Mouse (Mus musculus): ENCODE measurements around the gene Gm45140. TPM values are rescaled to one million over a fixed set of nuclear protein-coding genes. Genes with fewer than 3 reads are reported as not detected.

The Gm45140 gene
- polyA plus RNA-seq, 1 experiment: not detected

DNA sequence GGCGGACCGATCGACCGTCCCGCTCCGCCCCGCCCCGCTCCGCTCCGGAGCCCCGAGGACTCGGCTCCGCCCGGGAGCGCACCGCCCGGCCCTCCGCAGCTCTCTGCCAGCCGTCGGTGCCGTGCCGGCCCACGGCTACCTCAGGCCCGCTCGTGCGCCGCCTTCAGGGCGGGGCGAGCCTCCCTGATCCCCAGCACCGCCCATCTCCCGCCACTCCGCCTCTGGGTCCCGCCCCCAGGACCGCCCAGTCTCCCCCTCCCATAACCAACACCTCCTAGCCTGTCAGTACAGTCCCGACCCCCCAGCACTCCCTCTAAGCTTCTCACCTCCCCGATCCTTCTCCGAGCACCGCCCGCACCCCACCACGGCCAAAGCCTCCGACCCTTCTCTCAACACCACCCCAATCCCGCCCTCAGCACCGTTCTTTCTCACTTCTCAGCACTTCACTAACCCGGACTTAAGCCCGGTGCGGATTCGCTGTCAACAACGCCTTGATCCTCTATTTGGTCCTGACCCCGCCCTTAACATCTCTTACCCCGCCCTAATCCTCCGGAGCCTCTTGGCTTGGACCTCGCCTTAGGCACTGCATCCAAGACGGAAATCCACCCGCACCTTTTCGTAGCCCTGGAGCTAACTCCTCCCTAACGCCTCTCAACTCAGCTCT is 23.8 kb downstream of the Gm45140 start, which contains the start of gene Rab43:
Gene Rab43 (minus strand): TSS at position 490 of the 664 bp plus-strand sequence.
- Histone ChIP-seq H3K27ac (replicated peaks; ENCODE audit: low read depth, low read length) (peak within 1 kb of the TSS; percentile 88), H3K4me1 (ENCODE audit: control insufficient read depth, insufficient read depth, insufficient read length, low read length) (peaks cover 8% of the 10 kb centered on the region), H3K4me3 (ENCODE audit: insufficient read depth, low read depth, low read length) (peak within 1 kb of the TSS; percentile 91)

DNA sequence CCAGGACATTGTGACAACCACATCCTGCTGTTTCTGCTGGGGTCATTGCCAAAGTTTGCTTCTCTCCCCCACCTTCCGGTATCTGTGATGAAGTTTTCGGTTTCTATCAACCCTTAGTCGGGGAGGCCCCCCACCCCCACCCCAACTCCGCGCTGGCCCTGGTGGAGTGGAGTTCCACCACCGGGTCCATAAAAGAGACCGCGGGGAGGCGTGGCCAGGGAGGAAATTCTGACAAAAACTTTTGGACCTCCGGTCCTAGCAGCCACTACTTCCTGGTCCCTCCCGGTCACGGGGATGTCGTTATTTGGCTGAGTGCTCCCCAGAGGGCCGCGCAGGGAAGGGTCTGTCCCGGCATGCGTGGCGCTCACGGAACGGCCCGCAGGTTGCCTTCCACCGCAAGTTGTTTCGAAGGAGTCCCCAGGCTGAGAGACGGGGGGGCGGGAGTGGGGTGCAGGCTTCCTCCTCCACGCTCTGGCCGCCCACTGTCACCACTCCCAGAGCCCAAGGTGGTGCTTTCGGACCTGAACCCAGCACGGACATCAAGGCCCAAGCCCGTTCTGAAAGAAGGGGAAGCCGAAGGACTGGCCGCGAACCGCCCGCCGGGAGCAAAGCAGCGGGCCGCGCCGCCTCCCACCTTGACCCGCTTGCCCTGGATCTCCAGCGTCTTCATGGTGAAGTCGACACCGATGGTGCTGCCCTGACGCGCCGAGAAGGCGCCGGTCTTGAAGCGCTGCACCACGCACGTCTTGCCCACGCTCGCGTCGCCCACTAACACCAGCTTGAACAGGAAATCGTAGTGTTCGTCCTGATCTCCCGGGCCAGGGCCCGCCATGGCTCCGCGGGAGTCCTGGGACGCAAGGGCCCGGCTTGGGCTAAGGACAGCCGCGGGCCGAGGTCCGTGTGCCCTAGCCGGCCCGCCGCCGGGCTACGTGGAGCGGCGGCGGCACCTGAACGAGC is 24.6 kb downstream of the Gm45140 start:
- peak overlapping the region; percentile 88 for H3K27ac ChIP-seq (replicated peaks; ENCODE audit: low read depth, low read length)
- H3K4me1 ChIP-seq (ENCODE audit: control insufficient read depth, insufficient read depth, insufficient read length, low read length): peaks cover 10% of the 10 kb centered on the region
- peak overlapping the region; percentile 91 for H3K4me3 ChIP-seq (ENCODE audit: insufficient read depth, low read depth, low read length)

GRCm38 (mm10) chr6:87810311-87810710 is 25.3 kb downstream of the Gm45140 start:
- Histone ChIP-seq H3K27ac (replicated peaks; ENCODE audit: low read depth, low read length) (peak overlapping the region; percentile 58), H3K4me3 (ENCODE audit: insufficient read depth, low read depth, low read length) (peak overlapping the region; percentile 91), H3K4me1 (ENCODE audit: control insufficient read depth, insufficient read depth, insufficient read length, low read length) (peaks cover 15% of the 10 kb centered on the region)

GRCm38 (mm10) chr6:87809651-87810161 is 25.9 kb downstream of the Gm45140 start:
- peak overlapping the region; percentile 58 for H3K27ac ChIP-seq (replicated peaks; ENCODE audit: low read depth, low read length)
- H3K4me3 ChIP-seq (ENCODE audit: insufficient read depth, low read depth, low read length): peak overlapping the region; percentile 91
- H3K4me1 ChIP-seq (ENCODE audit: control insufficient read depth, insufficient read depth, insufficient read length, low read length): peaks cover 15% of the 10 kb centered on the region

- Histone ChIP-seq H3K4me1 (ENCODE audit: control insufficient read depth, insufficient read depth, insufficient read length, low read length) (peaks cover 15% of the 10 kb centered on the region), H3K27ac (replicated peaks; ENCODE audit: low read depth, low read length) (peak overlapping the region; percentile 58), H3K4me3 (ENCODE audit: insufficient read depth, low read depth, low read length) (no peak overlapping the region)
Observed at GRCm38 (mm10) chr6:87809144-87809543, 26.5 kb downstream of the Gm45140 start.

GRCm38 (mm10) chr6:87808521-87808920 is 27.1 kb downstream of the Gm45140 start:
- H3K4me1 ChIP-seq (ENCODE audit: control insufficient read depth, insufficient read depth, insufficient read length, low read length): peaks cover 15% of the 10 kb centered on the region
- no peak overlapping the region for H3K27ac ChIP-seq (replicated peaks; ENCODE audit: low read depth, low read length)
- no peak overlapping the region for H3K4me3 ChIP-seq (ENCODE audit: insufficient read depth, low read depth, low read length)

DNA sequence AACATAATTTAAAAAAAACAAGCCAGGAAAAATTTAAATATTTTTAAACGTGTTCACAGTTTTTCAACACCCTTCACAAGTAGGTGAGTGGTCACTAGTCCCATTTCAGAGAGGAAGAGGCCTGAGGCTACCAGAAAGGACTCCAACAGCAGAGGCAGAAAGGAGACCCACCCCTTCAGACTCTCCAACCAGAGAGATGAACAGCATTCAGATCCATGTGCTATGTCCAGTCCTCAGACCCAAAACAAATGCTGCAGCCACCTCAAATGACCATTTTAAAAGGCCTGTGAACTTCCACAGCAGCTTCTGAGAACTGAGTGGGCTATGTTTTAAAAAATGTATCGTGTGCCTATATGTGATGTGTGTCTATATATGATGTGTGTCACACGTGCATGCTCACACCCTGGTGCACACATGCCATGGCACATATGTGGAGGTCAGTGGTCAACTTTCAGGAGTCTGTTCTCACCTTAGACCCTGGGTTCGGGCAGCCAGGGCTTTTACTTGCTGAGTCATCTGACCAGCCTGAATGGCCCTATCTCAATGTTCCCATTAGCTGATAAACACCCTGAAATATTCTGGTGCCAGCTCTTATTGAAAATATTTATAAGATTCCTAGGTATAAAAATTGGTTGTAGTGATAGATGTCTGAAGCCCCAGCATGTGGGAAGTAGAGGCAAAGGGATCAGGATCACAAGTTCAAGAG is 27.7 kb downstream of the Gm45140 start:
- H3K4me3 ChIP-seq (ENCODE audit: insufficient read depth, low read depth, low read length): no peak overlapping the region
- H3K4me1 ChIP-seq (ENCODE audit: control insufficient read depth, insufficient read depth, insufficient read length, low read length): peaks cover 15% of the 10 kb centered on the region
- H3K27ac ChIP-seq (replicated peaks; ENCODE audit: low read depth, low read length): no peak overlapping the region

GRCm38 (mm10) chr6:87806857-87807256 is 28.7 kb downstream of the Gm45140 start:
- Histone ChIP-seq H3K27ac (replicated peaks; ENCODE audit: low read depth, low read length) (peak overlapping the region; percentile 4), H3K4me1 (ENCODE audit: control insufficient read depth, insufficient read depth, insufficient read length, low read length) (peaks cover 15% of the 10 kb centered on the region), H3K4me3 (ENCODE audit: insufficient read depth, low read depth, low read length) (no peak overlapping the region)

DNA sequence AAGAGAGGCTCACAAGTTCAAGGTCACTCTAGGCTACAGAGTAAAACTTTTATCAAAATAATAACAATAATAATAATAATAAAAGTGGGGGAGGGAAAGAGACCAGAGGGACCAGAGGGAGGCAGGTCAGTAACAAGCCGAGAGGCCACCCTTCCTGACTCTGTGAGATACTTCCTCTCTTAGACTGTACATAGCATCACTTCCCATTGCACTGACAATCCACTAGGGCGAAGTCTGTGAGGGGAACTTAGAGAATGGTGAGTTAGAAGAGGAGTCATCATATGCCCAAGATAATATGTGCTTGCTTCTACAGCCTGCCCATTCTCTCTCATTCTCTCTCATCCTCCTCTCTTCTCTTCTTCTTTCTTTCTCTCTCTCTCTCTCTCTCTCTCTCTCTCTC is 29.6 kb downstream of the Gm45140 start:
- H3K4me3 ChIP-seq (ENCODE audit: insufficient read depth, low read depth, low read length): no peak overlapping the region
- H3K27ac ChIP-seq (replicated peaks; ENCODE audit: low read depth, low read length): peak overlapping the region; percentile 4; the same call in 1 of the 2 replicates
- peaks cover 15% of the 10 kb centered on the region for H3K4me1 ChIP-seq (ENCODE audit: control insufficient read depth, insufficient read depth, insufficient read length, low read length)

GRCm38 (mm10) chr6:87805448-87805847 is 30.1 kb downstream of the Gm45140 start:
- Histone ChIP-seq H3K4me3 (ENCODE audit: insufficient read depth, low read depth, low read length) (no peak overlapping the region), H3K27ac (replicated peaks; ENCODE audit: low read depth, low read length) (0 out of 2 replicates have a peak overlapping the region, but pooled peaks have one; percentile 17), H3K4me1 (ENCODE audit: control insufficient read depth, insufficient read depth, insufficient read length, low read length) (peaks cover 15% of the 10 kb centered on the region)

GRCm38 (mm10) chr6:87804886-87805285 is 30.7 kb downstream of the Gm45140 start:
- Histone ChIP-seq H3K27ac (replicated peaks; ENCODE audit: low read depth, low read length) (no peak overlapping the region), H3K4me1 (ENCODE audit: control insufficient read depth, insufficient read depth, insufficient read length, low read length) (peaks cover 13% of the 10 kb centered on the region), H3K4me3 (ENCODE audit: insufficient read depth, low read depth, low read length) (no peak overlapping the region)

DNA sequence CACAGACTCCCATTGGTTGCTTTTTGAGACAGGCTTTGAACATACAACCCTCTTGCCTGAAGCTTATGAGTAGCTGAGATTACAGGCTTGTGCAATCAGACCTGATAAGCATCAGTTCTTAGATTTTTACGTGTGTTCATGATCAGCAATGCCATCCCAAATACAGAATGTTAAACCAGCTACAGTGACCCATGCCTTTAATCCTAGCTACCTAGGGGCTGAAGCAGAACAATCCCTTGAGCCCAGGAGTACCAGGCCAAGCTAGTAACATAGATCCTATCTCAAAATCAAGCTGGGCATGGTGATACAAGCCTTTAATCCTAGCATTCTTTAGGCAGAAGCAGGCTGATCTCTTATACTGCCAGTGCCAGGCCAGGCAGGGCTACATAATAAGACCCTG is 31.6 kb downstream of the Gm45140 start:
- peaks cover 10% of the 10 kb centered on the region for H3K4me1 ChIP-seq (ENCODE audit: control insufficient read depth, insufficient read depth, insufficient read length, low read length)
- no peak overlapping the region for H3K4me3 ChIP-seq (ENCODE audit: insufficient read depth, low read depth, low read length)
- H3K27ac ChIP-seq (replicated peaks; ENCODE audit: low read depth, low read length): no peak overlapping the region

GRCm38 (mm10) chr6:87802462-87802861 is 33.1 kb downstream of the Gm45140 start:
- Histone ChIP-seq H3K4me1 (ENCODE audit: control insufficient read depth, insufficient read depth, insufficient read length, low read length) (peaks cover 19% of the 10 kb centered on the region), H3K27ac (replicated peaks; ENCODE audit: low read depth, low read length) (no peak overlapping the region), H3K4me3 (ENCODE audit: insufficient read depth, low read depth, low read length) (no peak overlapping the region)

GRCm38 (mm10) chr6:87799576-87799975 is 36.0 kb downstream of the Gm45140 start:
- Histone ChIP-seq H3K4me3 (ENCODE audit: insufficient read depth, low read depth, low read length) (no peak overlapping the region), H3K27ac (replicated peaks; ENCODE audit: low read depth, low read length) (no peak overlapping the region)

DNA sequence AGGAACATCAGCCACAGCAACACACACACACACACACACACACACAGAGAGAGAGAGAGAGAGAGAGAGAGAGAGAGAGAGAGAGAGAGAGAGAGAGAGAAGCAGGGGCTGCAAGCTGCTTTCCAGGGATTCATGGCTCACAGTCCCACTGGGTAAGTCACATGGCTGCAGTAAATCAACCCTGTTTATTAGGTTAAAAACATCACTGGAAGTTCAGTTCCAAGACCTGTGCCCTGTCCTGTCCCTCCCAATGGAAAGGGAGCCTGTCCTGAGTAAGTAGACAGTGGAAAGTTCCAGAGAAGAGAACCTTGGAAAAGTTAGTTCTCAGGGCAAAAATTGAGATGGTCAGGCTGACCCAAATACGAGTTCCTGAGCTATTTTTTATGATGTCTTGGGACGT is 38.3 kb downstream of the Gm45140 start:
- Histone ChIP-seq H3K27ac (replicated peaks; ENCODE audit: low read depth, low read length) (no peak overlapping the region), H3K4me1 (ENCODE audit: control insufficient read depth, insufficient read depth, insufficient read length, low read length) (peaks cover 12% of the 10 kb centered on the region), H3K4me3 (ENCODE audit: insufficient read depth, low read depth, low read length) (no peak overlapping the region)

More at GRCm38 (mm10) chr6:87799576-87799975, 36.0 kb downstream of the Gm45140 start:
- peaks cover 12% of the 10 kb centered on the region for H3K4me1 ChIP-seq (ENCODE audit: control insufficient read depth, insufficient read depth, insufficient read length, low read length)

Measured in brown adipose tissue, adult 24 weeks (tissue).